ENCODE assay signal across 14 mouse cellular contexts in the genomic region with DNA sequence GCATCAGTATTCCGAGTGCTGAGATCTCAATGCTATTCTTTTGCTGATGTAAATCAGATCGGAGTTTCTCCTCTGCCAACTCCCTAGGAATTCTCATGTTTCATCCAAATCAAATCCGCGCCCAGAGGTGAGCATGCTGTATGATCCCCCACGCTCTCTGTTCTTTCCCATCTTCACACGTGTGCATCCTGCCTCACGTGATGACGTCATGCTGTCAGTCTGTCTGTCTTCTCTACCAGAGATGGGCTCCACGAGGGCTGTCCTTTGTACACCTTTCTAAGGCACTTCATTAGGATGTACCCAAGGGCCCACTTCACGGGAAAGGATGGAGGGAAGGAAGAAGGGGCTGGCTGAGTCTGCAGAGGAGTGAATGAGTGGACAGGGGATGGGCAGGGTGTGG. TPM values are rescaled to one million over a fixed set of nuclear protein-coding genes. Genes with fewer than 3 reads are reported as not detected.
"Had no signal": no experiment of that assay in that cellular context is flagged by ENCODE, and none has a peak within 500 bp of the region (broad histone marks: within the 10 kb centered on the region; RNA-seq: fewer than 3 reads in every experiment).

No protein-coding gene starts in this region.

- H3K4me1 ChIP-seq: limb, embryonic 12.5 days; midbrain, embryonic 12.5 days had no signal

- H3K4me2 ChIP-seq: kidney, embryonic 15.5 days; limb, embryonic 12.5 days; midbrain, embryonic 12.5 days had no signal

- H3K9me3 ChIP-seq: kidney, embryonic 15.5 days; limb, embryonic 12.5 days; liver, embryonic 15.5 days; midbrain, embryonic 12.5 days had no signal

- DNase-seq: kidney, adult 2 months; kidney, postnatal 14 days; layer of hippocampus, adult 9-11 months; lung, adult 2 months; lung, postnatal 36 days; thymus, postnatal 25 days had no signal

- H3K27ac ChIP-seq: kidney, embryonic 15.5 days; limb, embryonic 12.5 days; midbrain, embryonic 12.5 days had no signal

- ATAC-seq: intestine, embryonic 16.5 days; lung, postnatal 0 days; midbrain, embryonic 16.5 days had no signal

- H3K27me3 ChIP-seq: kidney, embryonic 15.5 days; limb, embryonic 12.5 days had no signal

- H3K9ac ChIP-seq: kidney, embryonic 15.5 days; limb, embryonic 12.5 days; liver, embryonic 15.5 days; midbrain, embryonic 12.5 days had no signal

- H3K36me3 ChIP-seq: kidney, embryonic 15.5 days; limb, embryonic 12.5 days; liver, embryonic 15.5 days; midbrain, embryonic 12.5 days had no signal

- H3K4me3 ChIP-seq: kidney, embryonic 15.5 days; limb, embryonic 12.5 days; liver, embryonic 15.5 days; midbrain, embryonic 12.5 days had no signal

RNA-seq across cellular contexts. Expression of gene Il21r, which starts 3.1 kb away (rescaled TPM):
- polyA plus RNA-seq: neural tube, embryonic 14.5 days had no signal
